Mouse (Mus musculus) limb, embryonic 11.5 days (tissue): ENCODE data around the gene Mlph. TPM values are rescaled to one million over a fixed set of nuclear protein-coding genes. Genes with fewer than 3 reads are reported as not detected.

ENCODE experiments used
- ATAC-seq: fragments of 200-750 bp; cut with Nextera tagmentation; 2 replicates; pipeline ENCODE4 v1.8.0; 2017; ENCODE audit warnings: low read depth; ENCODE audit not compliant: insufficient number of reproducible peaks, low FRiP score, low TSS enrichment
- DNase-seq: peaks from one replicate; pipeline ENCODE4 v3.0.0-alpha.2; 2015; ENCODE audit warnings: low spot score
- H3K27ac ChIP-seq: fragments of 300-500 bp; sonication (generic); replicated peaks from 2 replicates; pipeline ENCODE4 v1.5.1; 2014; ENCODE audit warnings: low read depth, mild to moderate bottlenecking, low read length
- H3K27me3 ChIP-seq: fragments of 300-500 bp; sonication (generic); 2 replicates; pipeline ENCODE4 v1.6.1; 2014; ENCODE audit warnings: mild to moderate bottlenecking, low read length, mixed read lengths; ENCODE audit not compliant: control insufficient read depth, insufficient read depth
- H3K36me3 ChIP-seq: fragments of 300-500 bp; sonication (generic); 2 replicates; pipeline ENCODE4 v1.6.1; 2014; ENCODE audit warnings: mild to moderate bottlenecking, low read length, moderate library complexity, mixed read lengths; ENCODE audit not compliant: control insufficient read depth, insufficient read depth
- H3K4me1 ChIP-seq: fragments of 300-500 bp; sonication (generic); 2 replicates; pipeline ENCODE4 v1.6.1; 2014; ENCODE audit warnings: low read length, mixed read lengths; ENCODE audit not compliant: control insufficient read depth, insufficient read depth
- H3K4me2 ChIP-seq: fragments of 300-500 bp; sonication (generic); 2 replicates; pipeline ENCODE4 v1.6.1; 2014; ENCODE audit warnings: low read depth, mild to moderate bottlenecking, moderate library complexity; ENCODE audit not compliant: severe bottlenecking
- H3K4me3 ChIP-seq: fragments of 300-500 bp; sonication (generic); 2 replicates; pipeline ENCODE4 v1.5.1; 2014; ENCODE audit warnings: low read depth, low read length
- H3K9ac ChIP-seq: fragments of 300-500 bp; sonication (generic); 2 replicates; pipeline ENCODE4 v1.6.1; 2014; ENCODE audit warnings: mild to moderate bottlenecking, low read length
- H3K9me3 ChIP-seq: fragments of 300-500 bp; sonication (generic); 2 replicates; pipeline ENCODE4 v1.6.1; 2016; ENCODE audit warnings: low read length; ENCODE audit not compliant: control insufficient read depth
- WGBS: fragments of 180-500 bp; shearing (Covaris S2); extraction: QIAGEN DNeasy Blood & Tissue Kit; methylation state at CpG from one replicate; pipeline ENCODE4 v1.1.7; 2014; 5-methylcytosine and 5-hydroxymethylcytosine counted together
- polyA plus RNA-seq: library from polyadenylated mRNA; unstranded; fragments of >200 nt; fragmentation: Nextera tagmentation; extraction: Ambion mirVana; gene quantifications from 2 replicates; pipeline ENCODE4 v1.2.1, GENCODE M21; 2014

The Mlph gene
- polyA plus RNA-seq: 0.08 and 0.17 TPM in 2 replicates

DNA sequence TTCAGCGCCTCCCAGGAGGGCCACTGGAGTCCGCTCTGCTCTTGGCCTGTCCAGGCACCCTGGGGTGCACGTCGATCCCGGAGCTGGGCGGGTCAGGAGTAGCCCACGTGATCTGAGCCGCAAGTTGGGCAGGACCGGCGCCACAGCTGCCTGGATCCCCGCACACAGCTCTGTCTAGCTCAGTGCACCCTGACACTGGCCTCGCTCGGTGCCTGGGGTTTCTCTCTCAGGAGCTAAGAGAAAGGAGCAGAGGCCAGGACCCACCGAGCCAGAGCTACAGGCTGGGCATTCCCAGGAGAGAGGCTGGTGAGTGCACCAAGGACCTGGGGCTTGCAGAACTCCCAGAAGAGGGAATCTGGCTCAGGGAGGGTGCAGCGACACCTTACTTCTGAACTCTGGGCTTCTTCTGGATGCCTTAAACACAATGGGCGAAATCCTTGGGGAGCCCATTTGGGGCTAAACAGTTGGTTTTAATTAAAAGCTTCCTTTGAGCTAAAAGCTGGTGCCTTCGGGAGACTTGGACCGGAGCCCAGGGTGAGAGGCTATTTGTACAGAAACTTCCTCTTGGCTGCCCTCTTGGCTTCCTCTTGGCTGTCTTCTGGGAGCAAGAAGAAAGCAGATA lies at the start of gene Mlph:
Gene Mlph, plus strand, starts transcription at position 138 of the 622 bp plus-strand sequence.
- Histone ChIP-seq H3K9ac (peak within 1 kb of the TSS; percentile 27), H3K36me3 (no peaks in the 10 kb centered on the region), H3K4me3 (peak within 1 kb of the TSS; percentile 12; the same call in 1 of the 2 replicates), H3K4me1 (peaks cover 9% of the 10 kb centered on the region), H3K4me2 (peak within 1 kb of the TSS; percentile 57), H3K27ac (no peak within 1 kb of the TSS), H3K9me3 (peaks cover 6% of the 10 kb centered on the region; the same call in 1 of the 2 replicates), H3K27me3 (no peaks in the 10 kb centered on the region)
- no peak for ATAC-seq
- peak; percentile 45 for DNase-seq
- WGBS: 7% methylated on average over 18 of the region's 18 CpGs

DNA sequence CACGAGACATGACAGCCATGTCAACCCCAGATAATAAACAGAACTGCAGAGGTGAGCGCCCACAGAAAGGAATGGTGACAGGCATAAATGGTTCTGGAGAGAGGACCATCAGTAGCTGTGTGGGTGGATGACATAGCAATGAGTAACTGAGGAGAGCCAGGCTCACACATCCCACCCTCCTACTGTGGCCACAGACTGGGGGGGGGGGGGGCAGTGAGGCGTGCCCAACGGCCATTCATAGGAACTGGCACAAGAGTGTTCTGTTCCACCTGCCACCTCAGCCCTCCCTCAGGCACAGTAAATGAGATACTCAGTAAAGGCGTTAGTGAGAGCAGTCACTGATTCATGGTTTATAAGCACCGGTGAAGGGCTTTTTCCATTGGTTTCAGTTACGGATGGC lies 48.2 kb upstream of the Mlph start:
- ATAC-seq: no peak
- WGBS: 88% methylated on average over 7 of the region's 7 CpGs

DNA sequence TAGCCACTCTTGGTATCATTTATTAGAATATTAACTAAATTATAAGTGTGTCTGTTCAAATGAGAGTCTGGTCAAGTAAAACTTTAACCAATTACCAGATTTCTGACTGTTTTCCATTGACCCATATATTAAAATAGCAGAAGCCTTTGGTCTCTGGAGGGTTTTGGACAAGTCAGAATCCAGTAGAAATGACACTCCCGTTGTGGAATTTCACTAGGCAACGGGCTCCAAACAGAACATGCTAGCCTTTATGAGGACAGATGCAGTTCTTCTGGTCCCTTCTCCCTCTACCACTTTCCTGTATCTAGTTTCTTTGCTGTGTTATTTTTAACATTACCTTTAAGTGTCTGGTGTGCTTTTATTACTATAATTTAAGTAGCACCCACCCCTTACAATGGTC lies 44.3 kb upstream of the Mlph start:
- Histone ChIP-seq H3K4me3 (no peak overlapping the region), H3K36me3 (no peaks in the 10 kb centered on the region), H3K4me2 (no peak overlapping the region), H3K4me1 (peaks cover 4% of the 10 kb centered on the region; the same call in 1 of the 2 replicates), H3K27me3 (no peaks in the 10 kb centered on the region), H3K27ac (no peak overlapping the region), H3K9me3 (peaks cover 3% of the 10 kb centered on the region; the same call in 1 of the 2 replicates), H3K9ac (no peak overlapping the region)
- DNase-seq (no peak), ATAC-seq (no peak)
- WGBS: 87% methylated on average over 2 of the region's 2 CpGs

More for the DNA sequence above, 48.2 kb upstream of the Mlph start:
- H3K4me1 ChIP-seq: no peaks in the 10 kb centered on the region
- no peak overlapping the region for H3K4me3 ChIP-seq
- H3K36me3 ChIP-seq: no peaks in the 10 kb centered on the region
- H3K9ac ChIP-seq: no peak overlapping the region
- H3K4me2 ChIP-seq: no peak overlapping the region
- no peak overlapping the region for H3K27ac ChIP-seq
- no peaks in the 10 kb centered on the region for H3K9me3 ChIP-seq
- no peaks in the 10 kb centered on the region for H3K27me3 ChIP-seq
- DNase-seq: no peak

DNA sequence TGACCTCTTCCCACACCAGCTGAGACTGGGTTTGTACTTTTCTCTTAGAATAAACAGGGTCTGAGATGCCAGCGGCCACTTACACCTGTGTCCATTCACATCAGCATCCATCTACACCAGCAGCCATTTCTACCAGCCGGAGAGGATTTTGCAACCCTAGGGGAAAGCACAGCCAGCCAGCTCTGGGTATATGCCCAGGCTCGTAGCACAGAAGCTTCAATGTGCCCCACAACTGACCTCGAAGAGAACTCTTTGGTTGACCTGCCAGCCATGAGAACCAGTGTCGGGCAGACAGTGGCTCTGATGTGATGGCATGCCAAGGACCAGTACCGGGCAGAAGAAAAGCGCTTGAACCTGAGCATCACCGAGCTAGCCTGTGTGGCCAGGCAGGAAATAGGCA lies 39.5 kb upstream of the Mlph start:
- no peak overlapping the region for H3K4me2 ChIP-seq
- DNase-seq (no peak), ATAC-seq (no peak)
- H3K27me3 ChIP-seq: no peaks in the 10 kb centered on the region
- WGBS: 86% methylated on average over 8 of the region's 8 CpGs
- peaks cover 3% of the 10 kb centered on the region; the same call in 1 of the 2 replicates for H3K9me3 ChIP-seq
- no peaks in the 10 kb centered on the region for H3K36me3 ChIP-seq
- peaks cover 4% of the 10 kb centered on the region; the same call in 1 of the 2 replicates for H3K4me1 ChIP-seq
- no peak overlapping the region for H3K9ac ChIP-seq
- no peak overlapping the region for H3K27ac ChIP-seq
- H3K4me3 ChIP-seq: no peak overlapping the region

DNA sequence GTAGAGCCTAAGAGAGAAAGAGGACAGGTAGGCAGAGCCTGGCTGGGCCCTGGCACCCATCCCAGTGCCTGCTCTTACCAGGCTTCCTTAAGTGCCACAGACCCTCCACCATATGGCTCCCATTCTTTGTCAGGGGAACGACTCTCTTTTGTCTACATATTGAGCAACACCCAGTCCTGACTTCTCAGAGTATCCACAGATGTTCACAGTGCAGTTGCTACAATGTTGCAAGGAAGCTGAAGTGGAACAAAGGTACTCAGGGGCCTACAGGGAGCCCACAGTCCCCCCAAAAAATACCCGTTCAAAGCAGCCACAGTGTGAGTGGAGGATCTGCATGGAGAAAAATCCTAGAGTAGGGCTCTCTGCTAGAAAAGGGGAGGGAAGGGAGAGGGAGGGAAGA lies 38.9 kb upstream of the Mlph start:
- Histone ChIP-seq H3K4me2 (no peak overlapping the region), H3K27me3 (no peaks in the 10 kb centered on the region), H3K9me3 (peaks cover 3% of the 10 kb centered on the region; the same call in 1 of the 2 replicates), H3K9ac (no peak overlapping the region), H3K4me3 (no peak overlapping the region), H3K36me3 (no peaks in the 10 kb centered on the region), H3K27ac (no peak overlapping the region), H3K4me1 (peaks cover 4% of the 10 kb centered on the region; the same call in 1 of the 2 replicates)
- ATAC-seq: no peak
- DNase-seq: no peak
- WGBS: 41% methylated on average over 2 of the region's 2 CpGs

DNA sequence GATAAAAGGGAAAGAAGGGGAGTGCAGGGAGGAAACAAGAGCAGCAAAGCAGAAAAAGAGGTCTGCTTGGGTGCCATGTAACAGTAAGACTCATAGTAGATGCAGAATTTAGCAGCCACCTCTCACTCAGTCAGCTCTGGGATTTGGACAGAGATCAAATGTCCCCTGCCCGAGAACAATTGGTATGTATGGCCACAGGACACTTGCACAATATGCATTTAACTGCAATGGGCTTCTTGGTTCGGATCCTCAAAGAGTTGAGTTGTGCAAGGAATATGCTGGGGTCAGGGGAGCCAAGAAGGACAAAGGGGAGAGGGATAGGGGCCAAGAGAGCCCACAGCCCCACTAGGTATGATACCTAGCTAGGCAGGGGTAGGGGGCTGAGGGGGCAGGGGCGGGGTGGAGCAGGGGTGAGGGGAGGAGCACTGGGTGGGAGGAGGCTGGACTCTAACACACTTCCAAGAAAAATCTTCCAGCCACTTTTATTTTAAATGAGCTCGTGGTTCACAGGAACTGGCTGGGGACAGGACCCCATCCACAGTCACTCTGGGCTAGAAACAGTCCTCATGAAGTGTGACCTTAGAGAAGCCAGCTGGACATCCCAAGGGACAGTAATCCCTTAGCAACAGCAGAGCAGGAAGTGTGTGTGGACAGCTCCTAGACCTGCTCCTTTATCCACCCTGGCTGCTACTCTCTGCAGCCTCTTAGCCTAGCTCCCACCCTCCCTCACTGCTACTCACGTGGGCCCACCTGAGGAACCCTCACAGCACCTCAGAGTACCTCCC lies 38.2 kb upstream of the Mlph start:
- WGBS: 62% methylated on average over 5 of the region's 5 CpGs
- H3K9me3 ChIP-seq: peaks cover 3% of the 10 kb centered on the region; the same call in 1 of the 2 replicates
- no peak overlapping the region for H3K27ac ChIP-seq
- H3K4me3 ChIP-seq: no peak overlapping the region
- no peak overlapping the region for H3K9ac ChIP-seq
- ATAC-seq: no peak
- H3K36me3 ChIP-seq: no peaks in the 10 kb centered on the region
- DNase-seq: no peak
- no peak overlapping the region for H3K4me2 ChIP-seq
- H3K27me3 ChIP-seq: no peaks in the 10 kb centered on the region
- H3K4me1 ChIP-seq: peaks cover 4% of the 10 kb centered on the region; the same call in 1 of the 2 replicates

DNA sequence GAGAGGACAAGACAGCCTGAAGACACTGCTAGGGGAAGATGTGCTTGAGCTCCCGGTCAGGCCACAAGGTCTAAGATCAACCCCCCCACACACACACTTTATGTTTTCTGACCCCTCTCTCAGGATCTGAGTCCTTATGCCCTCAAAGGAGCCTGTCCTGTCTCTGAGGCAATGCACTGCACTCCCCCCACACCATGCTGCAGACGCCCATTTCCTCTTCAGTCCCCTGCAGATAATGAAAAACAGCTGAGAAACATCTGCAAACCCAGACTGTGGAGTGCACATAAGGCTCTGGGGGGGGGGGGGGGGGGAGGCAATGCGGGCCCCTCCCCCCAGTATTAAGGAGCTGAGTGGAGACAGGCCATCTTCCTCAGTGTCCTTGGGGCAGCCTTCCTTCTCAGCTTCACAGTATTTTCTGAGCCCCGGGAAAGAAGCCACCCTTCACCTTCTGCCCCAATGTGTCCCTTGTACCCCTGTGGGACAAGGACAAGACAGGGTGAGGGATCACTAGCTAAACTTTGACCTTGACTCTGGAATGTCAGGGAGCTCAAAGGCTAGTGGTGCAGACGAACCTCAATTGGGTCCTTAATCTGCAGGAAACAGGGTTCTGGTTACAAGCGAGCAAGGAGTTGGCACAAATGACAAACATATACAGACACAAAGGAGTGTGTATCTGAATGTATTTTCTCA lies 29.0 kb upstream of the Mlph start:
- H3K27ac ChIP-seq: peak overlapping the region; percentile 48

DNA sequence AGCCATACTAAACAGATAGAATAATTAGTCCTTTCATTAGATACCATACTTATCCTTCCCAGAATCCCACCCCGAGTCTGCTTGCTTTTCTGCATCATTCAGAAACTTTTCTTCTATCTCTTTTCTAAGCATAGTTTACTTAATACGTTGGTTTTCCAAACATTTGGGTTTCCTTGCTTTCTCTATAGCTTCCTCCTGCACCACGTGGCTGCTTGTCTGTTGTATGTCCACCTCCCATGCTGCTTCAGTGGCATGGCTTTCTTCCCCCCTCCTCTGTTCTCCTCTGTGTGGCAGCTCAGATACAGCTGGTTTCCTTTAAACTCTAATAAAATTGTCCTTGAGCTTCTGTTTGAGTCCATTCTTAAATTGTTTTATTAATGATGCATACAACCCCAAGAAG lies 20.4 kb upstream of the Mlph start:
- Histone ChIP-seq H3K27me3 (no peaks in the 10 kb centered on the region), H3K4me1 (no peaks in the 10 kb centered on the region), H3K36me3 (no peaks in the 10 kb centered on the region), H3K4me3 (no peak overlapping the region), H3K4me2 (no peak overlapping the region), H3K27ac (no peak overlapping the region), H3K9ac (no peak overlapping the region), H3K9me3 (no peaks in the 10 kb centered on the region; the same call in 1 of the 2 replicates)
- DNase-seq (no peak), ATAC-seq (no peak)
- 67% methylated on average over 3 of the region's 3 CpGs for WGBS

More for the DNA sequence above, 29.0 kb upstream of the Mlph start:
- peak; percentile 54 for DNase-seq
- H3K4me1 ChIP-seq: peaks cover 7% of the 10 kb centered on the region
- H3K36me3 ChIP-seq: no peaks in the 10 kb centered on the region
- peak; percentile 83; the same call in 1 of the 2 replicates for ATAC-seq
- H3K4me2 ChIP-seq: no peak overlapping the region
- no peaks in the 10 kb centered on the region; the same call in 1 of the 2 replicates for H3K9me3 ChIP-seq
- WGBS: 23% methylated on average over 6 of the region's 6 CpGs
- H3K9ac ChIP-seq: no peak overlapping the region
- no peak overlapping the region for H3K4me3 ChIP-seq
- no peaks in the 10 kb centered on the region for H3K27me3 ChIP-seq
